Mouse (Mus musculus) adrenal gland, adult 8-10 months (tissue): ENCODE data around the gene Vmn1r148. TPM values are rescaled to one million over a fixed set of nuclear protein-coding genes. Genes with fewer than 3 reads are reported as not detected.
"Not testable (repeated sequence)": the region's sequence is repeated elsewhere in the genome, so short reads cannot be mapped to it uniquely, and the experiment has no call there.

Experiments
- DNase-seq: peaks from one replicate; pipeline ENCODE4 v3.0.0; 2022
- total RNA-seq, 4 experiments: library from RNA; stranded (reverse); gene quantifications; 2 replicates each; pipeline ENCODE4 v1.2.4; 2022

Gene Vmn1r148
- total RNA-seq, result not detected

DNA sequence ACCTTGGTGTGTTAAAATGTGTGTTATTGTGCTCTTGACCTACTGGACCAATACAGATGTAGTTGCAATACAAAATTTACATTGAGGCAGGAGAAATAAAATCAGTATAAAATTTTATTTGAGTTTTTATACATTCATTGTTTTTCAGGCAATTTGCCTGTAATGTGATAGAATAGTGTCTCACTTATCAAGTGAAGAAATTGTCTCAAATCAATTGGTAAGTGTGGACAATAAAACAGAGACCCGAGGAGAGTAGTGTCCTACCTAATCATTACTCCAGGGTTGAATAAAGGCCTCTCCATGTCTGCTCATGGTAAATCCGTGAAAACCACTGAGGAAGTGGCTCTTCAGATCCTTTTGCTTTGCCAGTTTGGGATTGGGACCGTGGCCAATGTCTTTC is at the start of gene Vmn1r148:
TSS of gene Vmn1r148 (plus strand) at position 301 of the 400 bp plus-strand sequence.
- DNase-seq, result not testable (repeated sequence)

DNA sequence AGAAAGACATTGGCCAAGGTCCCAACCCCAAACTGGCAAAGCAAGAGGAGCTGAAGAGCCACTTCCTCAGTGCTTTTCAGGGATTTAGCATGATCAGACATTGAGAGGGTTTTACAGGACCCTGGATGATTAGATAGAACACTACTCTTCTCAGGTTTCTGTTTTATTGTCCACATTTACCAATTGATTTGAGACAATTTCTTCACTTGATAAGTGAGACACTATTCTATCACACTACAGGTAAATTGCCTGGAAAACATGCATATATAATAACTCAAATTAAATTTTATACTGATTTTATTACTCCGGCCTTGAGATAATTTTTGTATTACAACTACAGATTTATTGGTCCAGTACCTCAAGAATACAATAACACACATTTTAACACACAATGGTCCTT is 42.4 kb upstream of the Vmn1r148 start, which contains the start of gene Gm8660:
TSS of gene Gm8660 (minus strand) at position 101 of the 400 bp plus-strand sequence.
- not testable (repeated sequence) for DNase-seq

DNA sequence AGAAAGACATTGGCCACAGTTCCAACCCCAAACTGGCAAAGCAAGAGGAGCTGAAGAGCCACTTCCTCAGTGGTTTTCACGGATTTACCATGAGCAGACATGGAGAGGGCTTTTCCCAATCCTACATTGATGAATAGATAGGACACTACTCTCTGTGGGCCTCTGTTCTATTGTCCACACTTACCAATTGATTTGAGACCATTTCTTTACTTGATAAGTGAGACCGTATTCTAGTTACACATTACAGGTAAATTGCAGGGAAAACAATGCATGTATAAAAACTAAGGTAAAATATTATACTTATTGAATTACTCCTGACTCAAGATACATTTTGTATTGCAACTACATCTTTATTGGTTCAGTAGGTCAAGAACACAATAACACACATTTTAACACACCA is 24.7 kb downstream of the Vmn1r148 start, which contains the start of gene Vmn1r149:
TSS of gene Vmn1r149 (minus strand) at position 101 of the 400 bp plus-strand sequence.
- DNase-seq, result not testable (repeated sequence)

DNA sequence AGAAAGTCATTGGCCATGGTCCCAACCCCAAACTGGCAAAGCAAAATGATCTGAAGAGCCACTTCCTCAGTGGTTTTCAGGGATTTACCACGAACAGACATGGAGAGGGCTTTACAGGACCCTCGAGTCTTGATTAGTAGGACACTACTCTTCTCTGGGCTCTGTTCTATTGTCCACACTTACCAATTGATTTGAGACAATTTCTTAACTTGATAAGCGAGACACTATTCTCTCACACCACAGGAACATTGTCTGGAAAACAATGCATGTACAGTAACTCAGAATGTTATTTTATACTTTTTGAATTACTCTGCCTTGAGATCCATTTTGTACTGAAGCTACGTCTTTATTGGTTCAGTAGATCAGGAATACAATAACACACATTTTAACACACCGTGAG is 50.6 kb downstream of the Vmn1r148 start, which contains the start of gene Gm10665:
TSS of gene Gm10665 (minus strand) at position 101 of the 400 bp plus-strand sequence.
- not testable (repeated sequence) for DNase-seq

Other genes starting within 250 kb of the Vmn1r148 start
- gene Vmn1r142, start 249.5 kb upstream of the Vmn1r148 start, total RNA-seq, result not detected
- gene Vmn1r143, start 224.2 kb upstream of the Vmn1r148 start, total RNA-seq, result not detected
- gene Gm8653, start 212.3 kb upstream of the Vmn1r148 start, total RNA-seq, result not detected
- not detected for gene Gm8453, start 184.1 kb upstream of the Vmn1r148 start, total RNA-seq
- not detected for gene Gm4187, start 83.9 kb upstream of the Vmn1r148 start, total RNA-seq
- not detected for gene Gm8660, start 42.5 kb upstream of the Vmn1r148 start, total RNA-seq
- not detected for gene Vmn1r149, start 24.6 kb downstream of the Vmn1r148 start, total RNA-seq
- gene Gm10665, start 50.5 kb downstream of the Vmn1r148 start, total RNA-seq, result not detected
- not detected for gene Vmn1r151, start 86.1 kb downstream of the Vmn1r148 start, total RNA-seq
- not detected for gene Vmn1r152, start 109.4 kb downstream of the Vmn1r148 start, total RNA-seq
- not detected for gene Gm8677, start 121.3 kb downstream of the Vmn1r148 start, total RNA-seq
- gene Gm4201, start 151.8 kb downstream of the Vmn1r148 start, total RNA-seq, result not detected
- not detected for gene Gm4565, start 174.5 kb downstream of the Vmn1r148 start, total RNA-seq
- gene Vmn1r155, start 244.4 kb downstream of the Vmn1r148 start, total RNA-seq, result not detected